Mouse (Mus musculus) left cerebral cortex, postnatal 10 days (tissue): ENCODE results near the gene Gm43638. TPM values are rescaled to one million over a fixed set of nuclear protein-coding genes. Genes with fewer than 3 reads are reported as not detected.

Source experiments
- total RNA-seq, 2 experiments: library from RNA; stranded (reverse); gene quantifications; 2 replicates each; pipeline ENCODE4 v1.2.3; 2021

The Gm43638 gene
- total RNA-seq, 2 experiments from 2014 or later = not detected

Other genes starting within 250 kb of the Gm43638 start
- not detected for gene Ugt2b37, start 232.0 kb downstream of the Gm43638 start, total RNA-seq
- not detected for gene Ugt2a3, start 149.6 kb downstream of the Gm43638 start, total RNA-seq
- gene Ugt2b38, start 62.6 kb downstream of the Gm43638 start, total RNA-seq = not detected
- not detected for gene Ugt2a2, start 4.5 kb downstream of the Gm43638 start, total RNA-seq
- gene Ugt2a1, start 4.1 kb upstream of the Gm43638 start, total RNA-seq = not detected
- gene Sult1b1, start 51.4 kb upstream of the Gm43638 start, total RNA-seq = not detected
- gene Sult1d1, start 82.2 kb upstream of the Gm43638 start, total RNA-seq = not detected
- not detected for gene Sult1e1, start 104.8 kb upstream of the Gm43638 start, total RNA-seq
- not detected for gene Csn1s1, start 179.4 kb upstream of the Gm43638 start, total RNA-seq
- gene Csn2, start 212.8 kb upstream of the Gm43638 start, total RNA-seq = not detected